8 mouse cellular contexts compared by ENCODE assay signal in the genomic region with DNA sequence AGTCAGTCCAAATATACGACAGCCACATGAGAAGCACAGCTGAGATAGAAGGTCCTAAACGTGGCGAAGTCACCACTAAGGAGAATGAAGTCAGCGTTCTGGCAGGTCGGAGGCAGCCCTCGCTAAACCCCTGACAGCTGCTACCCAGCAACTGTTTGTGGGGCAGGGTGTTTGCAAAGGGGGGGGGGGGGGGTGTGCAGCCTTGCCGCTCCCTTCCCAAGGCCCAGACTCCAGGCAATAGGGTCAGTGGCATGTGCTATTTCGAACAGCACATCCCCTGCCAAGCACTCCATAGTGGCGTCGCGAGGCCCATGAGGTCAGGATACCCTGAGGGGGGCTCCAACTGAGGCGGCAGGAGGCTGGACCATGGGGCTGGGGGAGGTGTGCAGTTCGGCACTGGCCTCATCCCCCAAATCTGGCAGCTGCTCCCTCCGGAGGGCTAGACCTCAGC. TPM values are rescaled to one million over a fixed set of nuclear protein-coding genes. Genes with fewer than 3 reads are reported as not detected.
DNase-seq lines count a peak whose midpoint lies in the region; ATAC-seq and TF ChIP-seq lines count a peak whose summit lies in the region.

No protein-coding gene starts in this region.

- ATAC-seq in Patski: peak; percentile 14
- no peak; the same call in 1 of the 2 replicates for ATAC-seq in liver, embryonic 14.5 days (ENCODE audit: insufficient read depth)

- 4% methylated on average over 14 of the region's 14 CpGs for WGBS in kidney, adult 2 months
- 6% methylated on average over 14 of the region's 14 CpGs for WGBS in liver, embryonic 14.5 days (ENCODE audit: insufficient replicate concordance)

- no peak for TF ChIP-seq POLR2A in kidney, adult 2 months (IDR thresholded peaks at IDR 0.05; ENCODE audit: low read depth, low read length)

- POLR2A ChIA-PET in Patski (lab: Charles Lee): interaction anchor here (0.7 to 1.0 kb wide), 3 partner anchors 15 to 73 kb away, joined by 3 to 4 read pairs (median 3); no protein-coding TSS in a partner anchor

- H3K27me3 ChIP-seq in kidney, adult 2 months (replicated peaks; ENCODE audit: control insufficient read depth, insufficient read depth, low read length): no peaks in the 10 kb centered on the region
- H3K27me3 ChIP-seq in Patski: no peaks in the 10 kb centered on the region
- H3K27me3 ChIP-seq in liver, embryonic 14.5 days (ENCODE audit: control insufficient read depth, insufficient read depth, low read length): no peaks in the 10 kb centered on the region

- TF ChIP-seq EP300 in liver, embryonic 14.5 days (IDR thresholded peaks at IDR 0.05; ENCODE audit: low read depth): no peak

- H3K4me3 ChIP-seq in kidney, adult 2 months (ENCODE audit: insufficient read depth, low read depth, low read length): peak overlapping the region; percentile 71
- H3K4me3 ChIP-seq in liver, embryonic 14.5 days (ENCODE audit: insufficient read depth in 1 of 2, low read depth in 2 of 2, low read length in 2 of 2): peak overlapping the region; percentile 63 to 69

- in situ Hi-C loops in Patski (cut with MboI; ENCODE audit: low pct_unique_long_range_greater_than_20kb): no loop called here

- DNase-seq in kidney, adult 2 months: no peak
- DNase-seq in kidney, adult 8-10 months: no peak
- no peak for DNase-seq in Patski (ENCODE audit: low read depth, low spot score)
- peak; percentile 39 for DNase-seq in gastrocnemius, postnatal 4 days (ENCODE audit: low spot score in 2 of 2)
- no peak for DNase-seq in liver, embryonic 14.5 days (ENCODE audit: low read depth in 3 of 3, low spot score in 3 of 3)
- no peak for DNase-seq in adrenal gland, adult 8-10 months
- no peak for DNase-seq in MN1 (ENCODE audit: low spot score)
- no peak for DNase-seq in cerebellum, adult 9-11 months

- peak overlapping the region; percentile 94 for H3K4me2 ChIP-seq in liver, embryonic 14.5 days (ENCODE audit: low read depth)

- H3K36me3 ChIP-seq in kidney, adult 2 months (ENCODE audit: control insufficient read depth, insufficient read depth, low read length): no peaks in the 10 kb centered on the region
- no peaks in the 10 kb centered on the region for H3K36me3 ChIP-seq in liver, embryonic 14.5 days (replicated peaks; ENCODE audit: control insufficient read depth, insufficient read depth, low read depth)

- CTCF ChIA-PET in Patski (lab: Charles Lee): interaction anchor here (0.7 to 1.6 kb wide), 6 partner anchors 11 to 171 kb away, joined by 3 to 7 read pairs (median 4); partner anchors contain the start of genes Prpf19 and Tmem132a

- H3K4me1 ChIP-seq in kidney, adult 2 months (ENCODE audit: control insufficient read depth, insufficient read depth, low read length): no peaks in the 10 kb centered on the region; the same call in 1 of the 2 replicates
- peaks cover 5 to 6% of the 10 kb centered on the region in 2 experiments for H3K4me1 ChIP-seq in liver, embryonic 14.5 days (replicated peaks; ENCODE audit: control insufficient read depth in 2 of 2, insufficient read depth in 2 of 2, low read length in 1 of 2)

- H3K9ac ChIP-seq in liver, embryonic 14.5 days (replicated peaks): peak overlapping the region; percentile 73

- TF ChIP-seq CTCF in kidney, adult 2 months (conservative IDR thresholded peaks at IDR 0.05; ENCODE audit: insufficient read depth, insufficient read length, low read depth, low read length): no peak
- TF ChIP-seq CTCF in Patski (IDR thresholded peaks at IDR 0.05): no peak
- no peak for TF ChIP-seq CTCF in liver, embryonic 14.5 days (IDR thresholded peaks at IDR 0.05; ENCODE audit: low read depth)

- no peaks in the 10 kb centered on the region for H3K9me3 ChIP-seq in liver, embryonic 14.5 days (ENCODE audit: control insufficient read depth, low read length)

- peak overlapping the region; percentile 57; the same call in 1 of the 2 replicates for H3K27ac ChIP-seq in kidney, adult 2 months (ENCODE audit: insufficient read depth, low read depth, low read length)
- no peak overlapping the region for H3K27ac ChIP-seq in liver, embryonic 14.5 days

RNA-seq across cellular contexts. Expression of gene Tmem109, which starts 0.8 kb away (rescaled TPM):
- polyA plus RNA-seq in kidney, adult 2 months (2012; rRNA removed): 101 and 124 TPM in 2 replicates
- 81.0 TPM for polyA plus RNA-seq in Patski (2021)
- 100 to 1,000 TPM; 191 to 193 TPM for total RNA-seq in gastrocnemius, postnatal 4 days (2021)
- 10.9 and 11.1 TPM in 2 replicates for polyA plus RNA-seq in liver, embryonic 14.5 days (2012; rRNA removed)
- 16.1 and 16.5 TPM in 2 replicates for polyA plus RNA-seq in liver, embryonic 14.5 days (2014; fragmentation: Nextera tagmentation; extraction: Ambion mirVana)
- total RNA-seq in adrenal gland, adult 8-10 months (2022): 100 to 1,000 TPM; 132 to 209 (median 153) TPM

RNA-seq across cellular contexts. Expression of gene Tmem132a, which starts 11.3 kb away (rescaled TPM):
- 12.1 and 15.8 TPM in 2 replicates for polyA plus RNA-seq in kidney, adult 2 months (2012; rRNA removed)
- polyA plus RNA-seq in Patski (2021): 114 TPM
- total RNA-seq in gastrocnemius, postnatal 4 days (2021): 10 to 100 TPM; 47.1 to 56.1 TPM
- 2.5 and 2.8 TPM in 2 replicates for polyA plus RNA-seq in liver, embryonic 14.5 days (2012; rRNA removed)
- 1.6 and 2.2 TPM in 2 replicates for polyA plus RNA-seq in liver, embryonic 14.5 days (2014; fragmentation: Nextera tagmentation; extraction: Ambion mirVana)
- total RNA-seq in adrenal gland, adult 8-10 months (2022): 10 to 100 TPM; 39.0 to 47.6 (median 39.9) TPM

RNA-seq across cellular contexts. Expression of gene Prpf19, which starts 14.0 kb away (rescaled TPM):
- 175 and 188 TPM in 2 replicates for polyA plus RNA-seq in kidney, adult 2 months (2012; rRNA removed)
- polyA plus RNA-seq in Patski (2021): 251 TPM
- total RNA-seq in gastrocnemius, postnatal 4 days (2021): 100 to 1,000 TPM; 313 to 325 TPM
- 108 and 117 TPM in 2 replicates for polyA plus RNA-seq in liver, embryonic 14.5 days (2012; rRNA removed)
- polyA plus RNA-seq in liver, embryonic 14.5 days (2014; fragmentation: Nextera tagmentation; extraction: Ambion mirVana): 15.7 and 19.1 TPM in 2 replicates
- 100 to 1,000 TPM; 202 to 232 (median 221) TPM for total RNA-seq in adrenal gland, adult 8-10 months (2022)

RNA-seq across cellular contexts. Expression of gene Zp1, which starts 39.4 kb away (rescaled TPM):
- 0.05 TPM in 1 of 2 replicates, not detected in the other for polyA plus RNA-seq in kidney, adult 2 months (2012; rRNA removed)
- polyA plus RNA-seq in Patski (2021): 0.17 TPM
- total RNA-seq in gastrocnemius, postnatal 4 days (2021): under 1 TPM in 1 of 2 experiments, not detected in 1; 0.49 TPM
- polyA plus RNA-seq in liver, embryonic 14.5 days (2012; rRNA removed): not detected in 2 replicates
- not detected in 2 replicates for polyA plus RNA-seq in liver, embryonic 14.5 days (2014; fragmentation: Nextera tagmentation; extraction: Ambion mirVana)
- total RNA-seq in adrenal gland, adult 8-10 months (2022): not detected

RNA-seq across cellular contexts. Expression of gene Slc15a3, which starts 41.5 kb away (rescaled TPM):
- polyA plus RNA-seq in kidney, adult 2 months (2012; rRNA removed): 6.2 and 6.7 TPM in 2 replicates
- 0.26 TPM for polyA plus RNA-seq in Patski (2021)
- 1 to 10 TPM; 1.5 TPM for total RNA-seq in gastrocnemius, postnatal 4 days (2021)
- 3.7 and 3.8 TPM in 2 replicates for polyA plus RNA-seq in liver, embryonic 14.5 days (2012; rRNA removed)
- polyA plus RNA-seq in liver, embryonic 14.5 days (2014; fragmentation: Nextera tagmentation; extraction: Ambion mirVana): 0.90 and 1.4 TPM in 2 replicates
- total RNA-seq in adrenal gland, adult 8-10 months (2022): 1 to 10 TPM; 3.7 to 8.4 (median 5.1) TPM

Comparison
In these comparisons a context has a peak if more than half of its experiments do, and no peak if none do; other contexts are left out.
1. DNase-seq: peak in gastrocnemius, postnatal 4 days (2 of 2); none in kidney, adult 2 months (single experiment), kidney, adult 8-10 months (0 of 2), Patski (single experiment), liver, embryonic 14.5 days (0 of 3), adrenal gland, adult 8-10 months (single experiment), MN1 (single experiment) and cerebellum, adult 9-11 months (single experiment).